Mouse (Mus musculus): ENCODE data around the gene Fhit.

Fhit gene

GRCm38 (mm10) chr14:10701707-10702106 is 460.1 kb downstream of the Fhit start:
- Histone ChIP-seq H3K27me3 (ENCODE audit: control insufficient read depth, insufficient read depth, low read length, poor library complexity, severe bottlenecking) (no peaks in the 10 kb centered on the region), H3K36me3 (ENCODE audit: control insufficient read depth, insufficient read depth, low read length, poor library complexity, severe bottlenecking) (no peaks in the 10 kb centered on the region)
- no peak for DNase-seq (ENCODE audit: low read depth, low spot score)

- Histone ChIP-seq H3K27me3 (ENCODE audit: control insufficient read depth, insufficient read depth, low read length, poor library complexity, severe bottlenecking) (no peaks in the 10 kb centered on the region; the same call in 1 of the 2 replicates), H3K36me3 (ENCODE audit: control insufficient read depth, insufficient read depth, low read length, poor library complexity, severe bottlenecking) (no peaks in the 10 kb centered on the region)
- no peak for DNase-seq (ENCODE audit: low read depth, low spot score)
Measured at GRCm38 (mm10) chr14:10680041-10680440, 481.8 kb downstream of the Fhit start.

DNA sequence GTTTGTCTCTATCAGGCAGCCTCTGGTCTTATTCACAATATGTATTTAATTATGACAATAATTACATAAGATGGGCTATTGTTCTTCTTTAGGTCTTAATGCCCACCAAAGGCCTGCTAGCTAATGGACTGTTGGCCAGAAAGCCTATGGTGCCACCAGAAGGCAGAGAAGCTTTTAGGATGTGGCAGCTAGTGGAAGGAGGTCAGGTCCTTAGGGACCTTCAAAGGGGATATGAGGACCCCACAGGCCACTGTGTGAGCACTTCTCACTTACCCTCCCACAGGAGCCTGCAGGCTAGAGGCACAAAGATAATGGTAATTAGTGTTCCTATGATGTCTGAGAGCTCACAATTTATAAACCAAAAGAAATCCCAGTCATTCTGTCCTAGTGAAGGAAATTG is 482.2 kb downstream of the Fhit start:
- Histone ChIP-seq H3K27me3 (ENCODE audit: control insufficient read depth, insufficient read depth, low read length, poor library complexity, severe bottlenecking) (no peaks in the 10 kb centered on the region; the same call in 1 of the 2 replicates), H3K36me3 (ENCODE audit: control insufficient read depth, insufficient read depth, low read length, poor library complexity, severe bottlenecking) (no peaks in the 10 kb centered on the region)
- no peak for DNase-seq (ENCODE audit: low read depth, low spot score)

DNA sequence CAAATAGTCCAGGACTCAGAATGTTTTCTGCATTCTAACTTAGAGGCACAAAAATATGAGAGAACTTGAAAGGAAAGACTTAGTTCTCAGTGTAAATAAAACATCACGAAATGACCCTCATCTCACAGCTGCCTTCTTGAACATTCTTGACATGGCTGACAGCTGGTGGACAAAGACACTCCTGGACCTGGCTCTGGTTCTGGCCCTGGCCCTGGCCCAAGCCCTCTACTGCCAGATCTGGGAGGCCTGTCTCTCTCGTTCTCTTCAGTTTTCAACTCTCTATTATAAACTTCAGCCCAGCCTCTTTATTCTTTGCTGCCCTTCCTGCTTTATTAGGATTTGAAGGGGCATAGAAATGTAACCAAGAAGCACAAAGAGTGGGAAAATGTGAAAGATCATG is 484.2 kb downstream of the Fhit start:
- Histone ChIP-seq H3K36me3 (ENCODE audit: control insufficient read depth, insufficient read depth, low read length, poor library complexity, severe bottlenecking) (no peaks in the 10 kb centered on the region), H3K27me3 (ENCODE audit: control insufficient read depth, insufficient read depth, low read length, poor library complexity, severe bottlenecking) (no peaks in the 10 kb centered on the region; the same call in 1 of the 2 replicates)
- no peak for DNase-seq (ENCODE audit: low read depth, low spot score)

DNA sequence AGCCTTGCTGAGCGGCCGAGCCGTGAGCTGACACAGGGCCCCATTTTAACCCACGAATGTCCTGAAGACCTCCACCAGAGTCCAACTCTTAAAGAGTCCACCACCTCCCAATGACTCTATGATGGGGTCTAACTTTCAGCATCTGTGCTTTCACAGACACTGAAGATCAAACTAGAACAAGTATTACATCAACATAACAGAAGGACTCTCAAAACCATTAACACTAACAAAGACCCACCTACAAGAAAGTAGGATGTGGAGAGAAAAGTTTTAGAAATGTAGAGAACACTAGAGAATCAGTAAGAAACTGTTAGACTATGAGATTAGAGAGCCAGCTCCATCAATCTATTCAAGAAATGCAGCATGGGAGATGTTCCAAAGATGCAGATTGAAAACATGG is 501.6 kb downstream of the Fhit start:
- Histone ChIP-seq H3K36me3 (ENCODE audit: control insufficient read depth, insufficient read depth, low read length, poor library complexity, severe bottlenecking) (no peaks in the 10 kb centered on the region), H3K27me3 (ENCODE audit: control insufficient read depth, insufficient read depth, low read length, poor library complexity, severe bottlenecking) (no peaks in the 10 kb centered on the region)
- no peak for DNase-seq (ENCODE audit: low read depth, low spot score)

DNA sequence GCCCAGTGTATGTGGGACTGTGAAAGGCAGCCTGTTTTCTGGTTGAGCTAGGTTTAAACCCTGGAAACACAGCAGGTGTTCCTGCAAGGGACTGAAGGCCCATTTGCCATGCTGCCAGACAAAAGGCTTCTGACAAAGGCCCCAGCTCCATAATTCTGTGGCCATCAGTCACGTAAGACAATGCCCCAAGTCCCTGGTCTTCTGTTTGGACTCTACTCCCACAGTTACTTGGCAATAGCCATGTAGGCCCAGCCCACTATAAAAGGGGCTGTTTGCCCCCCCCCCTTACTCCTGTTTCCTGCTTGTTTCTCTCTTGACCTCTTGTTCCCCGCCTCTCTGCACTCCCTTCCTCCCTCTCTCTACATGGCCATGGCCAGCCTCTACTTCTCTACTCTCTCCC is 502.5 kb downstream of the Fhit start:
- Histone ChIP-seq H3K36me3 (ENCODE audit: control insufficient read depth, insufficient read depth, low read length, poor library complexity, severe bottlenecking) (no peaks in the 10 kb centered on the region), H3K27me3 (ENCODE audit: control insufficient read depth, insufficient read depth, low read length, poor library complexity, severe bottlenecking) (no peaks in the 10 kb centered on the region)
- DNase-seq (ENCODE audit: low read depth, low spot score): no peak

DNA sequence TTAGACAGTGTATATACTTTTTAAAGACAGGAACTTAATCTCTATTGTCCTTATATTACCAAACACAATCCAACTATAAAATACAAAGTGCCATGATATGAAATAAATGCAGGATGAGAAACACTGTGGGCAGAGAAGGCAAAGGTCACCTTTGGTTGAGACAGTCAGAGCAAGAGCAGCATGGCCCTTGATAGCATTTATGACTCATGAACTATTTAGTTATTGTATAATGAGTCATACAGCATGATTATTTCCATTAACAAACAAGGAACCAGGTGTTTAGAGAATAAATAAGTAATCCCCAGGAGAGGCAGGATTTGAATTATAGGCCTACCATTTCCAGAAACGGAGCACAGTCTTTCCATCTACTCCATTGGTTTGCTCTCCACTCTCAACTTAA is 503.6 kb downstream of the Fhit start:
- DNase-seq (ENCODE audit: low read depth, low spot score): no peak
- Histone ChIP-seq H3K36me3 (ENCODE audit: control insufficient read depth, insufficient read depth, low read length, poor library complexity, severe bottlenecking) (no peaks in the 10 kb centered on the region), H3K27me3 (ENCODE audit: control insufficient read depth, insufficient read depth, low read length, poor library complexity, severe bottlenecking) (no peaks in the 10 kb centered on the region)

GRCm38 (mm10) chr14:10657364-10657763 is 504.5 kb downstream of the Fhit start:
- DNase-seq (ENCODE audit: low read depth, low spot score): no peak
- H3K27me3 ChIP-seq (ENCODE audit: control insufficient read depth, insufficient read depth, low read length, poor library complexity, severe bottlenecking): no peaks in the 10 kb centered on the region
- H3K36me3 ChIP-seq (ENCODE audit: control insufficient read depth, insufficient read depth, low read length, poor library complexity, severe bottlenecking): no peaks in the 10 kb centered on the region

DNA sequence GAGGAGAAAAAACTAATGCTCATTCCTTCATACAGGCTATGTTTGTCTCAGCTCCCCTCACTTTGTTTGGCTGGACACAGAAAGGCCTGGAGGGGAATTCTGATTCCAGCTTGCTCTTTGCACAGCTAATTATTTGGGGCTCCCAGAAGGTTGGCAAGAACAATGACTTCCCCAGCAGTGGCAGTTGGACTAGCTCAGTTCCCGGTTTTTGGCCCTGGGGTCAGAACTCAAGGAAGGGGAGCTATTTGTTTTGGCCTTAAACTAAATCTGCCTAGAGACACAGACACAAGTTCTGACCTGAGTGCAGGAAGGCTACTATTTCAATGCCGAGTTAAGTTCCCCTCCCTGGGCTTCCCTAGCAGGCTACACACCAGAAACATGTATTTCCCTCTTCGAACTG is 506.0 kb downstream of the Fhit start:
- H3K27me3 ChIP-seq (ENCODE audit: control insufficient read depth, insufficient read depth, low read length, poor library complexity, severe bottlenecking): no peaks in the 10 kb centered on the region
- DNase-seq (ENCODE audit: low read depth, low spot score): no peak
- no peaks in the 10 kb centered on the region for H3K36me3 ChIP-seq (ENCODE audit: control insufficient read depth, insufficient read depth, low read length, poor library complexity, severe bottlenecking)

- H3K36me3 ChIP-seq (ENCODE audit: control insufficient read depth, insufficient read depth, low read length, poor library complexity, severe bottlenecking): no peaks in the 10 kb centered on the region
- DNase-seq (ENCODE audit: low read depth, low spot score): no peak
Measured at GRCm38 (mm10) chr14:10647832-10648231, 514.0 kb downstream of the Fhit start.

GRCm38 (mm10) chr14:10631783-10632182 is 530.1 kb downstream of the Fhit start:
- DNase-seq (ENCODE audit: low read depth, low spot score): no peak
- no peaks in the 10 kb centered on the region for H3K36me3 ChIP-seq (ENCODE audit: control insufficient read depth, insufficient read depth, low read length, poor library complexity, severe bottlenecking)

More at GRCm38 (mm10) chr14:10647832-10648231, 514.0 kb downstream of the Fhit start:
- H3K27me3 ChIP-seq (ENCODE audit: control insufficient read depth, insufficient read depth, low read length, poor library complexity, severe bottlenecking): no peaks in the 10 kb centered on the region

GRCm38 (mm10) chr14:10630831-10631360 is 530.9 kb downstream of the Fhit start:
- no peak for DNase-seq (ENCODE audit: low read depth, low spot score)
- H3K27me3 ChIP-seq (ENCODE audit: control insufficient read depth, insufficient read depth, low read length, poor library complexity, severe bottlenecking): no peaks in the 10 kb centered on the region
- no peaks in the 10 kb centered on the region for H3K36me3 ChIP-seq (ENCODE audit: control insufficient read depth, insufficient read depth, low read length, poor library complexity, severe bottlenecking)

More at GRCm38 (mm10) chr14:10631783-10632182, 530.1 kb downstream of the Fhit start:
- no peaks in the 10 kb centered on the region for H3K27me3 ChIP-seq (ENCODE audit: control insufficient read depth, insufficient read depth, low read length, poor library complexity, severe bottlenecking)

DNA sequence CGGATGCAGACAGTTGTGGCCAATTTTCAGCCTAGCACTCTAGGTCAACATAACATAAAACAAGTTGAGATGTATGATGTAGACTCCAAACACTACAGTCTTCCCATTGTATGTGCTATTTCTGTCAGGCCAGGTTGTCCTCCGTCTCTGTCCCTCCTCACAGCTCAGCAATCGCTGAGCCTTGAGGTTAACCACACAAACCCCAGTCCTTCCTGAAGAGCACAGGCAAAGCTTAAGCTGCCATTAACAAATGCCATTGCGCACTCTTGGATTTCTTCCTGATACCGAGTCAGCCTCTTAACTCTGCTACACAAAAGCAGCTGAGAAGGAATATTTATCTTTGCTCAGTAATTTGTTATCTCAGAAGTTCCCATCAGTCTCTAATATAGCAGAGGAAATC is 568.4 kb downstream of the Fhit start:
- H3K27me3 ChIP-seq (ENCODE audit: control insufficient read depth, insufficient read depth, low read length, poor library complexity, severe bottlenecking): no peaks in the 10 kb centered on the region
- H3K36me3 ChIP-seq (ENCODE audit: control insufficient read depth, insufficient read depth, low read length, poor library complexity, severe bottlenecking): no peaks in the 10 kb centered on the region
- DNase-seq (ENCODE audit: low read depth, low spot score): no peak

- Histone ChIP-seq H3K27me3 (ENCODE audit: control insufficient read depth, insufficient read depth, low read length, poor library complexity, severe bottlenecking) (no peaks in the 10 kb centered on the region), H3K36me3 (ENCODE audit: control insufficient read depth, insufficient read depth, low read length, poor library complexity, severe bottlenecking) (no peaks in the 10 kb centered on the region)
- DNase-seq (ENCODE audit: low read depth, low spot score): no peak
Measured at GRCm38 (mm10) chr14:10568937-10569552, 592.8 kb downstream of the Fhit start.

DNA sequence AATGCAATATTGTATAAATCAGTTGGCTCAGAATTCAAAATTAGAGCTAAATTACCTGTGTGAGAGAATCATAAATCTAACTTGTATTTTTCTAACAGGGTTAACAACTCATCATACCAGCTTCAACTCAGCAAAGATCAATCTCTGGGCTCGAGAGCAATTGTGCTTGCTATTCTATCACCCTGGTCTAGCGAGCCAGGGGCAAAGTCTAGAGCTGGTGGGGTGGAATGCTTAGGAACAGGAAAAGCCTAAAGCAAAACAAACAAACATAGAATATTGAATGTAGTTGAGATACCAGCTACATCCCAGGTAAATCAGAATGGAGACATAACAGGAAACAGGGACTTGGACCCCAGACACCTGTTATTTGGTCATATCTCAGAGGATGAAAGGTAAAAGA is 594.1 kb downstream of the Fhit start:
- DNase-seq (ENCODE audit: low read depth, low spot score): no peak
- Histone ChIP-seq H3K36me3 (ENCODE audit: control insufficient read depth, insufficient read depth, low read length, poor library complexity, severe bottlenecking) (no peaks in the 10 kb centered on the region), H3K27me3 (ENCODE audit: control insufficient read depth, insufficient read depth, low read length, poor library complexity, severe bottlenecking) (no peaks in the 10 kb centered on the region)

DNA sequence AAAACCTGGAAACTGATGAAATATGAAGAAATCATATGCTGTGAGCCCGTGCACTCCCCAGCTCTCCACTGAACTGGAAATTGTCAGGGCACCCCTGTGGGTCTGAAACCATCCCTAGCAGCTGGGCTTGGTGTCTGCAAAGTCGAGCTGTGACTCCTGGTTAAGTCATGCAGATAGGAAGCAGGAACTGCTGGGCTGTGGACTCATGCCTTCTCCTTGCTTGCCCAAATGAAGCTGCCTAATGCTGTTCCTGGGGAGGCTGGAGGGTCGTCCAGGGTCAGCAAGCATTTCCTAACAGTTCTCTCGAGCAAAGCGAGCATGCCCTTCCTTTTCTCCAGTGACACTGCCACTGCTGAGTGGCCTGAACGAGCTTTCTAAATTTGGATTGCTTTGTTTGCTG is 607.1 kb downstream of the Fhit start:
- Histone ChIP-seq H3K36me3 (ENCODE audit: control insufficient read depth, insufficient read depth, low read length, poor library complexity, severe bottlenecking) (no peaks in the 10 kb centered on the region), H3K27me3 (ENCODE audit: control insufficient read depth, insufficient read depth, low read length, poor library complexity, severe bottlenecking) (no peaks in the 10 kb centered on the region)
- no peak for DNase-seq (ENCODE audit: low read depth, low spot score)

Measured in splenic B cell, adult 2 months (primary cell).